13 mouse cellular contexts compared by ENCODE assay signal in genomic region chr7:72438552-72438951, GRCm38 (mm10).
DNase-seq lines count a peak whose midpoint lies in the region; ATAC-seq lines count a peak whose summit lies in the region.
"Had no signal": no experiment of that assay in that cellular context is flagged by ENCODE, and none has a peak within 500 bp of the region (broad histone marks: within the 10 kb centered on the region; RNA-seq: fewer than 3 reads in every experiment).

No protein-coding gene starts in this region.

- H3K9me3 ChIP-seq in forebrain, embryonic 16.5 days (ENCODE audit: control insufficient read depth, low read length): no peaks in the 10 kb centered on the region
- H3K9me3 ChIP-seq in forebrain, embryonic 15.5 days: no peaks in the 10 kb centered on the region
- H3K9me3 ChIP-seq in midbrain, embryonic 14.5 days (ENCODE audit: control insufficient read depth, low read length): no peaks in the 10 kb centered on the region
- no peaks in the 10 kb centered on the region for H3K9me3 ChIP-seq in midbrain, embryonic 16.5 days (replicated peaks; ENCODE audit: control insufficient read depth, low read length, poor library complexity, severe bottlenecking)
- H3K9me3 ChIP-seq in embryonic facial prominence, embryonic 14.5 days (ENCODE audit: control insufficient read depth, low read length): no peaks in the 10 kb centered on the region

- 48% methylated on average over 2 of the region's 2 CpGs for WGBS in forebrain, embryonic 16.5 days
- 42% methylated on average over 2 of the region's 2 CpGs for WGBS in forebrain, embryonic 15.5 days
- WGBS in midbrain, embryonic 14.5 days: 65% methylated on average over 2 of the region's 2 CpGs
- WGBS in midbrain, embryonic 16.5 days: 63% methylated on average over 2 of the region's 2 CpGs
- 23% methylated on average over 2 of the region's 2 CpGs for WGBS in embryonic facial prominence, embryonic 14.5 days

- DNase-seq in midbrain, embryonic 14.5 days: peak; percentile 24
- peak; percentile 86 for DNase-seq in embryonic facial prominence, embryonic 14.5 days (ENCODE audit: low spot score)
- DNase-seq in heart, postnatal 36 days: peak; percentile 44 to 53
- no peak for DNase-seq in urinary bladder, postnatal 10 days (ENCODE audit: low spot score)
- DNase-seq: cerebellum, adult 8-10 months; spleen, adult 18-20 months; thymus, postnatal 36 days had no signal

- H3K9ac ChIP-seq in forebrain, embryonic 16.5 days (replicated peaks; ENCODE audit: low read depth, low read length): no peak overlapping the region
- no peak overlapping the region for H3K9ac ChIP-seq in forebrain, embryonic 15.5 days (replicated peaks)
- no peak overlapping the region for H3K9ac ChIP-seq in midbrain, embryonic 14.5 days (replicated peaks; ENCODE audit: low read length)
- no peak overlapping the region for H3K9ac ChIP-seq in midbrain, embryonic 16.5 days (ENCODE audit: low read depth, low read length)
- no peak overlapping the region for H3K9ac ChIP-seq in embryonic facial prominence, embryonic 14.5 days (ENCODE audit: low read depth, low read length)

- intact Hi-C loops in heart, postnatal 36 days (cut with DNase I): no loop called here

- ATAC-seq in forebrain, embryonic 16.5 days: peak; percentile 70
- ATAC-seq in forebrain, embryonic 15.5 days (replicated peaks): no peak
- no peak for ATAC-seq in midbrain, embryonic 14.5 days (ENCODE audit: low FRiP score, low TSS enrichment)
- ATAC-seq in midbrain, embryonic 16.5 days: no peak
- ATAC-seq in embryonic facial prominence, embryonic 14.5 days (ENCODE audit: low read depth): 0 out of 2 replicates have a peak, but pooled peaks have one; percentile 37
- ATAC-seq in megakaryocyte, adult 5-6 weeks (ENCODE audit: poor library complexity, severe bottlenecking): no peak

- H3K36me3 ChIP-seq in forebrain, embryonic 16.5 days (ENCODE audit: control insufficient read depth, insufficient read depth): no peaks in the 10 kb centered on the region
- H3K36me3 ChIP-seq in forebrain, embryonic 15.5 days: no peaks in the 10 kb centered on the region
- H3K36me3 ChIP-seq in midbrain, embryonic 14.5 days (ENCODE audit: control insufficient read depth, insufficient read depth, low read length): no peaks in the 10 kb centered on the region
- no peaks in the 10 kb centered on the region for H3K36me3 ChIP-seq in midbrain, embryonic 16.5 days (ENCODE audit: control insufficient read depth, insufficient read depth, low read length)
- H3K36me3 ChIP-seq in embryonic facial prominence, embryonic 14.5 days (ENCODE audit: control insufficient read depth, insufficient read depth, low read length): no peaks in the 10 kb centered on the region

- 0 out of 2 replicates have a peak, but pooled peaks cover 2% of the 10 kb centered on the region for H3K4me1 ChIP-seq in forebrain, embryonic 16.5 days (replicated peaks; ENCODE audit: control insufficient read depth, insufficient read depth, low read length)
- H3K4me1 ChIP-seq in forebrain, embryonic 15.5 days: peaks cover 3% of the 10 kb centered on the region; the same call in 1 of the 2 replicates
- no peaks in the 10 kb centered on the region for H3K4me1 ChIP-seq in midbrain, embryonic 14.5 days (ENCODE audit: control insufficient read depth, insufficient read depth, low read length)
- no peaks in the 10 kb centered on the region for H3K4me1 ChIP-seq in midbrain, embryonic 16.5 days (ENCODE audit: control insufficient read depth, insufficient read depth, low read length)
- no peaks in the 10 kb centered on the region; the same call in 1 of the 2 replicates for H3K4me1 ChIP-seq in embryonic facial prominence, embryonic 14.5 days (ENCODE audit: control insufficient read depth, insufficient read depth, low read length)

- no peak overlapping the region for H3K4me3 ChIP-seq in forebrain, embryonic 16.5 days (replicated peaks; ENCODE audit: low read length)
- no peak overlapping the region for H3K4me3 ChIP-seq in forebrain, embryonic 15.5 days
- no peak overlapping the region for H3K4me3 ChIP-seq in midbrain, embryonic 14.5 days (replicated peaks; ENCODE audit: low read depth, low read length)
- H3K4me3 ChIP-seq in midbrain, embryonic 16.5 days (ENCODE audit: low read depth, low read length): no peak overlapping the region
- H3K4me3 ChIP-seq in embryonic facial prominence, embryonic 14.5 days (ENCODE audit: low read depth, low read length): no peak overlapping the region

- no peaks in the 10 kb centered on the region for H3K27me3 ChIP-seq in forebrain, embryonic 16.5 days (replicated peaks; ENCODE audit: control insufficient read depth, insufficient read depth, low read length)
- no peaks in the 10 kb centered on the region for H3K27me3 ChIP-seq in forebrain, embryonic 15.5 days
- H3K27me3 ChIP-seq in midbrain, embryonic 14.5 days (ENCODE audit: control insufficient read depth, insufficient read depth, low read length): no peaks in the 10 kb centered on the region
- H3K27me3 ChIP-seq in midbrain, embryonic 16.5 days (ENCODE audit: control insufficient read depth, insufficient read depth, low read depth, low read length): no peaks in the 10 kb centered on the region
- no peaks in the 10 kb centered on the region for H3K27me3 ChIP-seq in embryonic facial prominence, embryonic 14.5 days (replicated peaks; ENCODE audit: control insufficient read depth, insufficient read depth, low read length)

- no peak overlapping the region for H3K27ac ChIP-seq in forebrain, embryonic 16.5 days (ENCODE audit: low read length)
- H3K27ac ChIP-seq in forebrain, embryonic 15.5 days (replicated peaks): no peak overlapping the region
- H3K27ac ChIP-seq in midbrain, embryonic 14.5 days (replicated peaks; ENCODE audit: low read depth, low read length): no peak overlapping the region
- H3K27ac ChIP-seq in midbrain, embryonic 16.5 days (ENCODE audit: low read length): no peak overlapping the region
- no peak overlapping the region; the same call in 1 of the 2 replicates for H3K27ac ChIP-seq in embryonic facial prominence, embryonic 14.5 days (replicated peaks; ENCODE audit: low read depth, low read length)
- H3K27ac ChIP-seq: kidney, postnatal 0 days; macrophage had no signal

- no peak overlapping the region for H3K4me2 ChIP-seq in forebrain, embryonic 16.5 days (ENCODE audit: low read length)
- H3K4me2 ChIP-seq in forebrain, embryonic 15.5 days (replicated peaks): no peak overlapping the region
- no peak overlapping the region for H3K4me2 ChIP-seq in midbrain, embryonic 14.5 days (ENCODE audit: low read length)
- no peak overlapping the region for H3K4me2 ChIP-seq in midbrain, embryonic 16.5 days (ENCODE audit: low read length)
- no peak overlapping the region for H3K4me2 ChIP-seq in embryonic facial prominence, embryonic 14.5 days (ENCODE audit: low read depth, low read length)

Comparison
In these comparisons a context has a peak if more than half of its experiments do, and no peak if none do; other contexts are left out.
1. ATAC-seq: peak in forebrain, embryonic 16.5 days (single experiment) and embryonic facial prominence, embryonic 14.5 days (single experiment); none in forebrain, embryonic 15.5 days (single experiment), midbrain, embryonic 14.5 days (single experiment), midbrain, embryonic 16.5 days (single experiment) and megakaryocyte, adult 5-6 weeks (single experiment).